Mouse (Mus musculus) megakaryocyte-erythroid progenitor cell, adult 5 weeks (primary cell): Measurements from ENCODE around the gene Tmed11. TPM values are rescaled to one million over a fixed set of nuclear protein-coding genes. Genes with fewer than 3 reads are reported as not detected.

Experiments used
- polyA plus RNA-seq: library from polyadenylated mRNA; stranded (reverse); fragments of >175 nt; gene quantifications from 2 replicates; pipeline ENCODE4 v1.2.3, GENCODE M21; 2012

The Tmed11 gene
- polyA plus RNA-seq: not detected in 2 replicates

GRCm38 (mm10) chr5:108795263-108795662 is at the start of gene Tmed11:
Gene Tmed11, minus strand, starts transcription at chr5:108795363.

GRCm38 (mm10) chr5:108808750-108809149 is 13.6 kb upstream of the Tmed11 start, which contains the start of gene Vmn2r8:
Gene Vmn2r8, minus strand, starts transcription at chr5:108808850.

GRCm38 (mm10) chr5:108774630-108775306 is 20.4 kb downstream of the Tmed11 start, which contains the start of gene Rnf212:
Gene Rnf212, minus strand, starts transcription at chr5:108774982.

Other genes starting within 250 kb of the Tmed11 start
- gene Cplx1, start 245.3 kb downstream of the Tmed11 start, polyA plus RNA-seq: 0.05 and 0.08 TPM in 2 replicates
- gene Gak, start 165.6 kb downstream of the Tmed11 start, polyA plus RNA-seq: 70.5 and 73.6 TPM in 2 replicates
- gene Tmem175, start 165.6 kb downstream of the Tmed11 start, polyA plus RNA-seq: 3.0 TPM in 2 replicates
- 18.4 and 18.8 TPM in 2 replicates for gene Idua, start 135.0 kb downstream of the Tmed11 start, polyA plus RNA-seq
- gene Dgkq, start 125.7 kb downstream of the Tmed11 start, polyA plus RNA-seq: 5.0 and 5.7 TPM in 2 replicates
- 0.82 and 1.1 TPM in 2 replicates for gene Slc26a1, start 119.8 kb downstream of the Tmed11 start, polyA plus RNA-seq
- 7.6 and 12.5 TPM in 2 replicates for gene Fgfrl1, start 103.0 kb downstream of the Tmed11 start, polyA plus RNA-seq
- not detected in 2 replicates for gene Rnf212, start 20.4 kb downstream of the Tmed11 start, polyA plus RNA-seq
- gene Vmn2r8, start 13.5 kb upstream of the Tmed11 start, polyA plus RNA-seq: not detected in 2 replicates
- gene Vmn2r9, start 57.2 kb upstream of the Tmed11 start, polyA plus RNA-seq: 0.01 TPM in 1 of 2 replicates, not detected in the other
- gene Vmn2r10, start 211.2 kb upstream of the Tmed11 start, polyA plus RNA-seq: not detected in 2 replicates